ENCODE assay signal across 8 mouse cellular contexts in the genomic region with DNA sequence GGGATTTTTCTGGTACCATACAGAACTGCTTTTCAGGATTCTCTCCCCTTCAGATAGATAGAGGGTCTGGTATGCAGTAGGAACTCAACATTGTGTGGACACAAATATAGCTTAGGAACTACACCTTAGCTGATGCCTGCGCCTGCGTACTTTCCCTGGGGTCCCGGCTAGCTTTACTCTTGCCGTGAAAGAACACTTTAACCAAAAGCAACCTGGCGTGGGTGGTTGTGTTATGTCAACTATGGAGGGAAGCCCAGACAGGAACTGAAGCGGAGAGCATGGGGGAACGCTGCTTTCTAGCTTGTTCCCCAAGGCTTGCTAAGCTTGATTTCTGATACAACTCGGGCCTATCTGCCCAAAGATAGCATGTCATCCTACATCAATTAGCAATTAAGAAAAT. TPM values are rescaled to one million over a fixed set of nuclear protein-coding genes. Genes with fewer than 3 reads are reported as not detected.
DNase-seq lines count a peak whose midpoint lies in the region; ATAC-seq and TF ChIP-seq lines count a peak whose summit lies in the region.

No protein-coding gene starts in this region.

- no peak for ATAC-seq in heart, embryonic 16.5 days (replicated peaks; ENCODE audit: extremely low read depth, insufficient read depth, low FRiP score)

- H3K4me1 ChIP-seq in heart, embryonic 16.5 days (ENCODE audit: control insufficient read depth, insufficient read depth, low read length), result peaks cover 7% of the 10 kb centered on the region
- H3K4me1 ChIP-seq in heart, adult 2 months (ENCODE audit: control insufficient read depth, insufficient read depth, low read length), result peaks cover 10% of the 10 kb centered on the region
- H3K4me1 ChIP-seq in ES-E14 (ENCODE audit: control insufficient read depth in 2 of 2, insufficient read depth in 2 of 2, low read length in 2 of 2, poor library complexity in 1 of 2), result peaks cover 0 to 8% of the 10 kb centered on the region in 2 experiments; a peak in 2 of 4 replicates
- peaks cover 16% of the 10 kb centered on the region; the same call in 1 of the 2 replicates for H3K4me1 ChIP-seq in hindbrain, embryonic 10.5 days (replicated peaks)
- H3K4me1 ChIP-seq in midbrain, embryonic 10.5 days, result peaks cover 11% of the 10 kb centered on the region

- peak overlapping the region; percentile 82 for H3K4me3 ChIP-seq in heart, embryonic 16.5 days (ENCODE audit: low read length)
- H3K4me3 ChIP-seq in heart, adult 2 months, result no peak overlapping the region
- peak overlapping the region in 1 of 2 experiments; percentile 31; a peak in 2 of 4 replicates for H3K4me3 ChIP-seq in ES-E14 (ENCODE audit: insufficient read depth in 1 of 2, low read depth in 1 of 2, low read length in 2 of 2, poor library complexity in 1 of 2, severe bottlenecking in 1 of 2)
- H3K4me3 ChIP-seq in hindbrain, embryonic 10.5 days, result peak overlapping the region; percentile 69
- peak overlapping the region; percentile 71 for H3K4me3 ChIP-seq in midbrain, embryonic 10.5 days

- WGBS in heart, embryonic 16.5 days, result 69% methylated on average over 8 of the region's 8 CpGs
- WGBS in heart, adult 2 months, result 57% methylated on average over 8 of the region's 8 CpGs
- WGBS in hindbrain, embryonic 10.5 days, result 78% methylated on average over 8 of the region's 8 CpGs
- 82% methylated on average over 8 of the region's 8 CpGs for WGBS in midbrain, embryonic 10.5 days

- no peaks in the 10 kb centered on the region for H3K27me3 ChIP-seq in heart, embryonic 16.5 days (ENCODE audit: control insufficient read depth, insufficient read depth, low read length)
- no peaks in the 10 kb centered on the region for H3K27me3 ChIP-seq in heart, adult 2 months (ENCODE audit: control insufficient read depth, insufficient read depth, low read length)
- no peaks in the 10 kb centered on the region for H3K27me3 ChIP-seq in hindbrain, embryonic 10.5 days (ENCODE audit: insufficient read depth, poor library complexity, severe bottlenecking)
- H3K27me3 ChIP-seq in midbrain, embryonic 10.5 days (ENCODE audit: low read depth, poor library complexity, severe bottlenecking), result no peaks in the 10 kb centered on the region

- DNase-seq in heart, adult 2 months, result no peak
- DNase-seq in ES-E14 (ENCODE audit: low read depth, low spot score), result no peak
- no peak for DNase-seq in hindbrain, embryonic 10.5 days (ENCODE audit: low spot score)
- DNase-seq in midbrain, embryonic 10.5 days (ENCODE audit: low spot score), result no peak
- DNase-seq in embryo, embryonic 10.5 days (ENCODE audit: low spot score), result no peak
- DNase-seq in left cerebral cortex, postnatal 36 days (ENCODE audit: low spot score in 2 of 2), result no peak
- no peak for DNase-seq in adrenal gland, postnatal 10 days

- no peak overlapping the region; the same call in 1 of the 2 replicates for H3K27ac ChIP-seq in heart, embryonic 16.5 days (ENCODE audit: low read length)
- no peak overlapping the region for H3K27ac ChIP-seq in heart, adult 2 months
- H3K27ac ChIP-seq in ES-E14 (ENCODE audit: insufficient read depth, low read depth, low read length, poor library complexity, severe bottlenecking), result no peak overlapping the region
- H3K27ac ChIP-seq in hindbrain, embryonic 10.5 days, result peak overlapping the region; percentile 86
- H3K27ac ChIP-seq in midbrain, embryonic 10.5 days (replicated peaks), result peak overlapping the region; percentile 87

- no peak overlapping the region for H3K9ac ChIP-seq in heart, embryonic 16.5 days (ENCODE audit: low read length)
- no peak overlapping the region for H3K9ac ChIP-seq in heart, adult 2 months (ENCODE audit: low read depth, low read length)
- H3K9ac ChIP-seq in ES-E14 (ENCODE audit: insufficient read depth, low read depth, low read length, poor library complexity, severe bottlenecking), result peak overlapping the region; percentile 13; the same call in 1 of the 2 replicates

- H3K79me2 ChIP-seq in heart, adult 2 months (replicated peaks; ENCODE audit: control insufficient read depth, insufficient read depth, low read length), result no peaks in the 10 kb centered on the region

- H3K4me2 ChIP-seq in heart, embryonic 16.5 days (ENCODE audit: low read depth, low read length), result peak overlapping the region; percentile 96

- in situ Hi-C loops in ES-E14 (cut with MboI; ENCODE audit: low sequenced_read_pairs in 2 of 2, unreplicated experiment in 2 of 2), result no loop called here

- no peak for TF ChIP-seq EP300 in heart, adult 2 months (IDR thresholded peaks at IDR 0.05; ENCODE audit: insufficient read depth, low read depth, low read length)

- TF ChIP-seq POLR2A in heart, adult 2 months (IDR thresholded peaks at IDR 0.05; ENCODE audit: insufficient read depth, low read depth, low read length), result no peak

- H3K9me3 ChIP-seq in heart, embryonic 16.5 days (replicated peaks; ENCODE audit: control insufficient read depth, low read length), result no peaks in the 10 kb centered on the region
- H3K9me3 ChIP-seq in ES-E14 (ENCODE audit: control insufficient read depth, insufficient read depth, low read depth, low read length), result no peaks in the 10 kb centered on the region
- H3K9me3 ChIP-seq in hindbrain, embryonic 10.5 days, result no peaks in the 10 kb centered on the region
- no peaks in the 10 kb centered on the region for H3K9me3 ChIP-seq in midbrain, embryonic 10.5 days (replicated peaks)

- no peaks in the 10 kb centered on the region for H3K36me3 ChIP-seq in heart, embryonic 16.5 days (ENCODE audit: control insufficient read depth, insufficient read depth)
- no peaks in the 10 kb centered on the region for H3K36me3 ChIP-seq in heart, adult 2 months (ENCODE audit: control insufficient read depth, insufficient read depth, low read length)
- H3K36me3 ChIP-seq in ES-E14 (ENCODE audit: control insufficient read depth, insufficient read depth, low read length, poor library complexity, severe bottlenecking), result no peaks in the 10 kb centered on the region
- no peaks in the 10 kb centered on the region for H3K36me3 ChIP-seq in hindbrain, embryonic 10.5 days
- no peaks in the 10 kb centered on the region for H3K36me3 ChIP-seq in midbrain, embryonic 10.5 days

- TF ChIP-seq CTCF in heart, adult 2 months (IDR thresholded peaks at IDR 0.05), result no peak

- intact Hi-C loops in heart, adult 2 months (cut with DNase I), result loop anchor here (1.0 to 5.0 kb wide), 5 partner anchors 56 to 201 kb away; a partner anchor contains a TSS
- intact Hi-C loops in left cerebral cortex, postnatal 36 days (cut with DNase I), result loop anchor here (2.0 to 5.0 kb wide), 3 partner anchors 51 to 201 kb away; no protein-coding TSS in a partner anchor

TF ChIP-seq in ES-E14, 5 proteins besides CTCF, POLR2A, EP300 and RAD21:
- no peak for TF ChIP-seq ZNF384 (IDR thresholded peaks at IDR 0.05; ENCODE audit: low read depth, low read length)
- no peak for TF ChIP-seq ZC3H11A (IDR thresholded peaks at IDR 0.05; ENCODE audit: borderline replicate concordance, low read depth, low read length)
- no peak for TF ChIP-seq CHD2 (IDR thresholded peaks at IDR 0.05; ENCODE audit: low read depth, low read length)
- no peak for TF ChIP-seq HCFC1 (IDR thresholded peaks at IDR 0.05; ENCODE audit: borderline replicate concordance, insufficient read depth, low read length)
- TF ChIP-seq MAFK (IDR thresholded peaks at IDR 0.05; ENCODE audit: insufficient read depth, low read depth, low read length), result no peak

RNA-seq across cellular contexts. Expression of a gene that starts 34.5 kb away (rescaled TPM):
- polyA plus RNA-seq in heart, embryonic 16.5 days (2015; fragmentation: Nextera tagmentation; extraction: Ambion mirVana), result 11.7 and 12.5 TPM in 2 replicates
- total RNA-seq in heart, adult 2 months (2021), result 10 to 100 TPM; 34.4 to 38.8 TPM
- 7.1 and 10.3 TPM in 2 replicates for polyA plus RNA-seq in heart, adult 2 months (2012; rRNA removed)
- total RNA-seq in ES-E14 (2012; rRNA removed), result 40.5 and 42.2 TPM in 2 replicates
- polyA plus RNA-seq in hindbrain, embryonic 10.5 days (2016; fragmentation: Nextera tagmentation; extraction: Ambion mirVana), result 15.0 and 18.6 TPM in 2 replicates
- 13.0 and 14.4 TPM in 2 replicates for polyA plus RNA-seq in midbrain, embryonic 10.5 days (2016; fragmentation: Nextera tagmentation; extraction: Ambion mirVana)
- 10 to 100 TPM; 41.9 to 52.7 TPM for total RNA-seq in left cerebral cortex, postnatal 36 days (2021)
- total RNA-seq in adrenal gland, postnatal 10 days (2021), result 10 to 100 TPM; 59.8 to 66.4 TPM

RNA-seq across cellular contexts. Expression of a gene that starts 56.2 kb away (rescaled TPM):
- 1.5 and 3.0 TPM in 2 replicates for polyA plus RNA-seq in heart, embryonic 16.5 days (2015; fragmentation: Nextera tagmentation; extraction: Ambion mirVana)
- under 1 TPM; 0.50 to 0.55 TPM for total RNA-seq in heart, adult 2 months (2021)
- 1.00 TPM in 2 replicates for polyA plus RNA-seq in heart, adult 2 months (2012; rRNA removed)
- total RNA-seq in ES-E14 (2012; rRNA removed), result 0.42 and 0.49 TPM in 2 replicates
- polyA plus RNA-seq in hindbrain, embryonic 10.5 days (2016; fragmentation: Nextera tagmentation; extraction: Ambion mirVana), result 1.6 and 2.1 TPM in 2 replicates
- 1.1 and 2.2 TPM in 2 replicates for polyA plus RNA-seq in midbrain, embryonic 10.5 days (2016; fragmentation: Nextera tagmentation; extraction: Ambion mirVana)
- total RNA-seq in left cerebral cortex, postnatal 36 days (2021), result 1 to 10 TPM; 3.9 to 5.9 TPM
- total RNA-seq in adrenal gland, postnatal 10 days (2021), result not detected

Comparison
In these comparisons a context has a peak if more than half of its experiments do, and no peak if none do; other contexts are left out.
1. H3K27ac ChIP-seq: peak in hindbrain, embryonic 10.5 days (single experiment) and midbrain, embryonic 10.5 days (single experiment); none in heart, embryonic 16.5 days (single experiment), heart, adult 2 months (single experiment) and ES-E14 (single experiment).